Mouse (Mus musculus) thymus, adult 2 months (tissue): ENCODE data around the gene Tspan9.

Experiments
- CTCF ChIP-seq: fragments of 200-500 bp; IDR thresholded peaks from 2 replicates; pipeline ENCODE4 v1.5.1; 2012; ENCODE audit warnings: mild to moderate bottlenecking, control low read depth, low read length, moderate library complexity, borderline replicate concordance; ENCODE audit not compliant: control insufficient read depth, poor library complexity, insufficient read depth; ENCODE audit errors: extremely low read depth
- POLR2A ChIP-seq: fragments of 200-500 bp; IDR thresholded peaks from 2 replicates; pipeline ENCODE4 v1.6.1; 2012; ENCODE audit warnings: mild to moderate bottlenecking, low read length, control low read depth, moderate library complexity; ENCODE audit not compliant: control insufficient read depth, poor library complexity, insufficient read depth; ENCODE audit errors: extremely low read depth

DNA sequence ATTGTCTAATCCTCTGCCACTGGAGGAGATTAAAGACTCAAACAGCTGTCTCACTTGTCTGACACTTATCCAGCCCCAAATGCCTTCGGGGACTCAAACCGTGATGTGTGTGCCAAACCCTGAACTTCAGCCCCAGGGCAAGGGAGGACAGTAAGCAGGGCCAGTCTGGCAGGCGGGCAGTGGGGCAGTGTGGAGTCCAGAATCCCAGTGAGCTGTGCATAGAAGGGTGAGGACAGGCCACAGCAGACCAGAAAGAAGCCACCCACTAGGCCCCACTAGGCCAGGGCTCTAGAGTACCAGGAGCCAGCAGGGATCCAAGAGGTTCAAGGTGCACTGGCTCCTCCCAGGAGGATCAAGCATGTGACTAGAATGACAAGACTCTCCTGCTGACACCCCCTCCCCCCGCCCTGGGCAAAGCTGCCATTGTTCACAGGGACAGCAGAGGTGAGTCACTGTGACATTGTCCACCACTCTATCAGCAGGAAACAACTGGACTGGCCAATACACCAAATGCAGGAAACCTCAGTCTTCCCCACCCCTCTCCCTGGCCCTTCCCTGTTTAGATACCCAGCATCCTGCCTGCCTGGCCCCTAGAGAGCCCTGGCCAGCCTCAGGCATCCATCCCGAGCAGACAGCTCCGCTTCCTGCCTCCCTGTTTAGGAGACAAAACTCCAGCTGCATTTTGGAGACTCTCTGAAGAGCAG, 40.9 kb downstream of the Tspan9 start:
- TF ChIP-seq CTCF (no peak), POLR2A (no peak)
